Mouse (Mus musculus) adrenal gland, adult (tissue): ENCODE results near the gene Tead2.
A peak's percentile ranks its signal among the peaks of the same experiment; 100 is the strongest.

Experiments used
- DNase-seq, 2 experiments: peaks; one replicate each; pipeline ENCODE4 v3.0.0; 2022 to 2023; ENCODE audit warnings: low spot score in 1 of 2; ENCODE audit not compliant: inconsistent age in 2 of 2

The Tead2 gene

DNA sequence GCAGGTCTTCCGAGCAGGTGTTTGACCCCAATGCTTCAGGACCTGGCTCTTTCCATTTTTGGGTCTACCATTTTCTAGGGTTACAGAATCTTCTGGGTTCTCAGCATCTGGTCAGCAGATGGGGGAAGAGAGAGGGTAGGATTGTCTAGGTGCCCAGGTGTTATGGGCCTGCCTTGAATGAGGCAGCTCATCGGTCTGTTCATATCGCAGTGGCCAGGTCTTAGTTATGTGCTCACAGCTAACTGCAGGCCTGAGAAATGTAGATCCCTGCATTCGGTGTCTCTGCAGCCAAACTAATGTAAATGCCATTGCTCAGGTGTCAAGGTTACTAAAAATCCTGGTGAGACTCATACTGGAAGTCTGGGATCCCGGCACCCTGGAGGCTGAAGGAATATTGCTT, 10.9 kb downstream of the Tead2 start:
- DNase-seq = no peak

DNA sequence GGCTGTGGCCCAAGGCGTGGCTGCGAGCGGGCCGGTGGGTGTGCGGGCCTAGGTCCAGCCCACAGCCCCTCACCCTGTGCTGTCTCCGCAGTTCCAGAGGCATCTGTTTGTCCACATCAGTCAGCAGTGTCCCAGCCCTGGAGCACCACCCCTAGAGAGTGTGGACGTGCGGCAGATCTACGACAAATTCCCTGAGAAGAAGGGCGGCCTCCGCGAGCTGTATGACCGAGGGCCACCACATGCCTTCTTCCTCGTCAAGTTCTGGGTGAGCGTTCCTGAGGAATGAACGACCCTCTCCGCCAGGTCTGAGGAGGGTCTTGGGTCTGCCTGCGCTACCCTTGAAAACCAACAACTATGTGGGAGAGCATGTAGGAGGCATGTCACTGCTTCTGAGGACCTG, 13.0 kb downstream of the Tead2 start:
- no peak for DNase-seq

DNA sequence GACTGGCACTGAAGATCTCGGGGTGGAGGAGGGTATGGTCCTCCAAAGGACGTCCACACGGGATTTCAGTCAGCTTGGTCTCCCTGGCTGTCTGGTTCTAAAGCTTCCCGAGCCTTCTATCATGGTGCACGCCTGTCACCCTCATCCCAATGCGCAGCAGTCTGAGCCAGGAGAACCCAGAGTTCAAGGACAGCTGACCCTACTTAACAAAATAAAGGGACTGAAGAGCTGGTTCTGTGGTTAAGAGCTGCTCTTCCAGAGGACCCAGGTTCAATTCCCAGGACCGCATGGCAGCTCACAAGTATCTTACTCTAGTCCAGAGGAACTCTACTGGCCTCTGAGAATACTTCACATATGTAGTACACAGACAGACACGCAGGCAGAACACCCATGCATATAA, 13.5 kb downstream of the Tead2 start:
- DNase-seq = no peak

DNA sequence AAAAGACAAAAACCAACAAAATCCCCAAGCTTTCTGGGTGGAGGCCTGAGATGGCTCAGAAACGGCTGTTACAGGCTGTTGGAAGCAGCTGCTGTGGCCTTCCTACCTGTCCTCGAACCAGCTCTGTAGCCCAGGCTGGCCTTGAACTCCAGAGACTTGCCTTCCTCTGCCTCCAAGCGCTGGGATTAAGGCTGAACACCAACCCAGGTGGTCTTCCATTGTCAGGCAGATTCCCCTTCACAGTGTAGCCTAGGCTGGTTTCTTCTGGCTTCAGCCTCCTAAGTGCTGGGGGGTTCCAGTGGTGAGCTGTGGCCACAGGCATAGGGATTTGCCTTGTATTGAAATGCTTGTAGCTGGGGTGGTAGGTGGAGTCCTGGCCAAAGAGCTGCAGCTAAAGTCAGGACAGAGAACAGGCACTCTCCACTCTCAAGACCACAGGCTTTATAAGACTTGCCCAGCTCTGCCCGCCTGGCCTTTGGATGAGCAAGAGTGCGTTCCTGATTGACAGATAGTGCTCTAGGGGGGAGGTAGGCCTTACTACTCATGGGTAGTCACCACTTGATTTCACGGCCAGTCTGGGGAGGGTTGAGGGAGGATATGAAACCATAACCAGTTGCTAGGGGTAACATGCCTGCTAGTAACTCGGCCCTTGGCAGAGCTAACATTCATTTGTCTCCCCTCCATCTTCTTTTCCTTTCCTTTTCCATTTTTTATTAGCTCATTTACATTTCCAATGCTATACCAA, 14.1 kb downstream of the Tead2 start:
- no peak for DNase-seq

DNA sequence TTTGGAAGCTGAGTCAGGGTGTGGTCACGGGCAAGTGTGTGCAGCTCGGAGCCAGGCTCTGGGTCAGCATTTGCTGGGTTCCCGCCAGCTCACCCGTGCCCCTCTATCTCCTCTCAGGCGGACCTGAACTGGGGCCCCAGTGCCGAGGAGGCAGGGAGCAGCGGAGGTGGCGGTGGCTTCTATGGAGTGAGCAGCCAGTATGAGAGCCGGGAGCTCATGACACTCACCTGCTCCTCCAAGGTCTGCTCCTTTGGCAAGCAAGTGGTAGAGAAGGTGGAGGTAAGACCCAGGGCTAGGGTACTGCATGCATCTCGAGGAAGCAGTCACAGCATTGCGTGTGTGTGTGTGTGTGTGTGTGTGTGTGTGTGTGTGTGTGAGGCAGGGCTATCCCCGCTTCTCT, 15.6 kb downstream of the Tead2 start:
- DNase-seq = no peak

DNA sequence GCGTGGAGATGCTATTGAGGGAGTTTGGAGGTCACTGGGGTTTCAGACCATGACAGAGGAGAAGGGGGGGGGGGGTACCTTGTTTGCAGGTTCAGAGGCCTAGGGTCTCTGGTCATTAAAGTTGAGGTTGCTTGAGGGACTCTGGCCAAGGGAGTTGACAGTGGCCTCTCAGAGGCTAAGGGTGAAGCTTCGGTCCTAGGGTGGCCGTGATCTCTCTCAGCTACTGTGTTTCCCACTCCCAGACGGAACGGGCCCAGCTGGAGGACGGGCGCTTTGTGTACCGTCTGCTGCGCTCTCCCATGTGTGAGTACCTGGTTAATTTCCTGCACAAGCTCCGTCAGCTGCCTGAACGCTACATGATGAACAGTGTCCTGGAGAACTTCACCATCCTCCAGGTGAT, 16.4 kb downstream of the Tead2 start:
- no peak for DNase-seq

DNA sequence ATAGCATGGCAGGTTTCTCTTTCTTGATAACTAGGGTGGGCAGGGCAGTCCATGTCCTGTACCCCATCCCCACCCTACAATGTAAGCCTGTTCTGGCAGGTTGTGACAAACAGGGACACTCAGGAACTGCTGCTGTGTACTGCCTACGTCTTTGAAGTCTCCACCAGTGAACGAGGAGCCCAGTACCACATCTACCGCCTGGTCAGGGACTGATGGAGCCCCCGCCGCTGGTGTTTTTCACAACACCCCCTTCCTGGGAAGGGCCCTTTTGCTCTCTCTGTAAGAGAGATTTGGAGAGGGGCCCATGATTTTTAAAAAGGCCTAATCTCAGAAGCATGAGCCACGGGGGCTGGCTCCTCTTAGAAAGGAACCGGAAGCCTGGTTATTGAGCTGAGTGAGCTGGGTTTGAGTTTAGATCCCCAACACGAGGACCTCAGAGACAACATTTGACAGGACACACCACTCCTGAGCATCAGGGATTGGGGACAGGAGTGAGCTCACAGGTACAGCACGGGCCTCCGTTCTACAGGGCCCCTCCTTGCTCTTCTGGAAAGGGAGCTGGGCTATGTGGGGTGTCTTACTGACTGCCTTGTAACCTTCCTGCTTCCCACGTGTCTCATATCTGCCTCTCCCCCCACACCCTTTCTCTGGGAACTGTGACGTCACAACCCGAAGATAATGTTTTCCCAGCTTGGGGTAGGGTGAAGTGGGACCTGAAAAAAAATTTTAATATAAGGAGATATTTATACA, 17.3 kb downstream of the Tead2 start:
- no peak for DNase-seq

DNA sequence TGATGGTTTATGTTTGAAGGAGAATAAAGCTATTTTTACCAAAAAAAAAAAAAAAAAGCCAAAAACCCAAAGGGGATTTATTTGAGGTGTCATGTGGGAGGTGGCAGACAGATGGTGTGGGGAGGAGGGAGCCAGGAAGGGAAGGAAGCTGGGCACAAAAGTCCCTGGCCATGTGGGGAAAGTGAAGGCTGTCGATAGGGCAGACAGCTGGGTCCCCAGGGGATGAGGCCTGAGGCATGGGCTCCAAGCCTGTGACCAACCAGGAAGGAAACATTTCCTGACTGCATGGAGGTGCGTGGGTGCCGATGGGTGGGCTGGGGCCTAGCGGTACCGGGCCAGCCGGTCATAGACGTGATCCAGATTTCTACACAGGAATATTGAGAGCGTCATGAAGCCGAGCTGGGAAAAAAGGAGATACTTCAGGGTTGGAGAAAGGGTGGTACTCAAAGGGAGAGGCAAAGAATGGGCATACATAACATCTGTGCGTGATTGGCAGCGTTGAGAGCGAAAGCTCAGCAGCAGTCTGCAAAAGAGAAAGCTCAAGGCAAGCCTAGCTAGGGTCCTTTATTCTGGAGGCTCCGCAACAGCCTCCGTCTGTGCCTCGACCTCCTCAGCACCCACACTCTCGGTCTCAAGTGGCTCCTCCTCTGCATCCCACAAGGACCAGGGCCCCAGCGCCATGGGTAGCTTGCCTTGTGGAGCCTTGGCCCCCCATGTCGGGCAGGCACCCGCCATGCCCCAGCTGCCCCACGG, 18.2 kb downstream of the Tead2 start:
- DNase-seq = peak in 1 of 2 experiments; percentile 36

DNA sequence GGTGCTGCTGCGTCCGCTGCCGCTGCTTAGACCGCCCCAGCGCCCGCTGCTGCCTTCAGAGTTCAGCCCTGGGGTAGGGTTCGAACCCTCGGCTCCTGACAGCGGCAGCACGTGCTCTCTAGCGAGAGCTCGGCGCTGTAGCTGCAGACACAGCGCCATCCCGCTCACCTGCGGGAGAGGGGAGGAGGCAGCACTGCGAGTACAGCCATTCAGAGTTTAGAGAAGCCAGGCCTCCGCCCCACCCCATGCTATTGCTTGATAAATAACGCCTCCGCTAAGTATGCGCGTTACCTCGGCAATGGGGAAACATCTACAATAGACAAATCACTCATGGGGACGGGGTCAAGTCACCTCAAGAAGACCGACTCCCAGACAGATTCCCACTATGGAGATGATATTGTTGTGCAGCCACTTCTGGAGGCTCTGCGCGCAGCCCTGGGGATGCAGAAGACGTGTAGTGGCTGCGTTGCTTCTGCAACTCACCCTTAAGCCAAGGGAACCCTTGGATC, 18.8 kb downstream of the Tead2 start:
- DNase-seq = no peak

DNA sequence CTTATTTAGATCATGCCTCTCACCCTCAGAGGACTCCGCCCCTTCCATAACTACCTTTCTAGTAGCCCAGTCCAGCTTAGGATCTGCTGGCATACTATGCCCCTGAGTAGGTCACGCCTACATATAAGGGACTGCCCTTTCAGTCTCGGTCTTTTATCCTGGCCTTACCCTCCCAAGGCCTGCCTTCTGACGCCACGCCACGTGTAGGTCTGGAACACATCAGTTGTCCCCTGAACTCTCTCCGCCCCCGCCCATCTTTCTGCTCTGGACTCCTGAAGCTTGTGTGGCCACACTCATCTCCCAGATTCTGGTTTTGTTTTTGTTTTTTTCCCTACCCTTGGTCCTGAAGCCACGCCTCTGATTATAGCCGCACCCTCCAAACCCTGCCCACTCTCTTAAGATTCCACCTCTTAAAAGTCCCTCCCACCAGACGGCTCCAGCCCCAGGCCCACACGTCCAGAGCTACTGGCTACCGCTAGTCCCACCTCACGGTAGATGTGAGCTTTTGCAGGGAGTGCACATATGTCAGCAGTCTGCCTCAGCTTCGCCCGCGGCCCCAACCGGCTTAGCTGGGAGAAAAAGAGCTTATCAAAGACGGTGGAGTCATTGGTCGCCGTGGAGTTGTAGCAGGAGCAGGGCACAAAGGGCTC, 19.5 kb downstream of the Tead2 start:
- DNase-seq = peak; percentile 36 to 75

DNA sequence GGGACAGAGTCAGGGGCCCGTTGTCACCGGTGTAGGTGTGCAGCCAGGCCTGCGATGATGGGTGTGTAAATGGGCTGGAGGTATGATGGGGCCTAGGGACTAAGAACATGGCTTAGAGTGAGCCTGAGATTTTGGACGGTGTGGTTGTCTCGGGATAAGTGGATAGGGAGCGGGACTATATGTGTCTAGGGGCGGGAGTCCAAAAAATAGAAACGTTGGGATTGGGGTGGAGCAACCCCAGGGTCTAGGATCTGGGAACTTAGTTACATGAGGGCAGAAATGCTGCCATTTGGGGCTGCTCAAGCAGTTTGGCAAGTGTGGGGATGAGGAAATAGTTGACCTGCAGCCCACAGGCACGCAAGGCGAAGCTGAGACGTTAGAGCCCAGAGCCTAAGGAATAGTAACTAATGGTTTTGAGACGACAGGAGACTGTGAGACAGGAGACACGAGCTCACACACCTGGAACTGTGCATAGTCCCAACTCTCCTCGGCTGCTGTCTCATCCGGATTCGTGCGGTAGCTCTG, 20.2 kb downstream of the Tead2 start:
- DNase-seq = peak in 1 of 2 experiments; percentile 35

DNA sequence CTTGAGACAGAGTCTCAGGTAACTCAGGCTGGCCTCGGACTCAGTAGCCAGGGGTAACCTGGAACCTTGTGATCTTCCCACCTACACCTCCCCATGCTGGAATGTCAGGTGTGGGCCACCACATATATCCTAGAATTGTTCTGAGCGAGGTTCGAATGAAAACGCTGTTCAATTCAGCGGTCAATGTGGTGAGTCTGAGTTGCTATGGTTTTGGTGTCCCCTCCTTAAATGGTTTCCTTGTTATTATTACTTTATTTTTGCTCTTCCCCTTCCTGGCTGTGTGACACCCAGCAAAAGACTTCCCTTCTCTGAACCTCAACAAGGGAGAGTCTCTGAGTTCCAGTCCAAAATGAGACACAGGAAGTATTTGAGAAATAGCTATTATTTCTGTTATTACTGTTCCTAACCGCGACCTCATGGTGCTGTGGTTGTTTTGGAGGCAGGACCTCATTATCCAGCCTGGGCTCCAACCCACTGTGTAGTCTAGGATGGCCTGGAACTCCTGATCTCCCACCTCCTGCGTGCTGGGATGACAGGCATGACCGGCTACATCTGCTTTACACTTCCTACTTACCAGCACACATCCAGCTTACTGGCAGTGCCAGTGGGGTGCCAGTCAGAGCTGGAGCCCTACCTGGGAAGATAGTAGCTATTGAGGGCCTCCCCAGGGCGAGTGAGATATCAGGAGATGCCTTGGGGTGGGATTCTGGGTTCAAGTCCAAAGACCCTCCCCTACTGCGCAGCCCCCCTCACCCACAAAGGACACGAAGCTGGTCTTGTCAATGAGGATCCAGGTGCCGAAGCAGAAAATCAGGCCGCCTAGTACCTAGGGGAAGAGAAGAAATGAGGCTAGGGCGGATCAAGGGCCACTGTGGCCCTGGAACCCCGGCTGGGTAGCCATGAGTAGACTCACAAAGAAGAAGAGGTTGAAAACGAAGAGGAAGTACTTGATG, 22.5 kb downstream of the Tead2 start:
- no peak for DNase-seq

DNA sequence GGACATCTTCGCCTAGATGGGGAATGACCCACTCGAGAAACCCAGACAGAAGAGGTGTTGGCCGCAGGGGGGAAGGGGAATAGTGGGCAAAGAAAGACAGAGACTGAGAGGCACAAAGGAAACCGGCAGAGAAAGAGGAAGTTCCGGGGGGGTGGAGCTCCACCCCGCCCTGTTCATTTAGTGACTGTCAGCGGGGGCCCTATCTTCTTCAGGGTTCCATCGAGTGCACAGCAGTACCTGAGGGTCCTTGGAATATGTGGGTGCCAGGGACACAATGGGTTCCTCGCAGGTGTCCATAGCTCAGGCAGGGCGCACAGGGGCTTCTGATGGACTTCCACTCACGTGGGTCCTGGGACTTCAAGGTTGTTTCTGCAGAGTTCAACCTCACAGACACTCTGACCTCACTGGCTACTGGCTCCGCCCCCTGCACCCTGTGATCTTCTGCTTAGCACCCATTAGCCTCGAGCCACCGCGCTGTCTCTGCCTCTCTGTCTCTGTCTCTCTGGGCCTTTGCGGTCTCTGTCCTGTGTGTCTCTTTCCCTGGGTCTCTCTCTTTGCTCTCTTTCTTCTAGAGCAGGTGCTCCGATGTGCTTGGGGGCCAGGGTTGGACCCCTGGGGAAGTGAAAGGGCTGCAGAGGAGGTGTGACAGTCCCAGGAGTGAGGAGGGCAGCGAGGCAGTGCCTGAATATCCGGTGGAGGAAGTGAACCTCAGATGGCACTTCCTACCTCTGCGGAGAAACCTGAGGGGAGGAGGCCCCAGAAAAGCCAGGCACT, 23.4 kb downstream of the Tead2 start, which contains the start of gene Cd37:
Gene Cd37, minus strand, starts transcription at position 393 of the 774 bp plus-strand sequence.
- peak in 1 of 2 experiments; percentile 46 for DNase-seq

DNA sequence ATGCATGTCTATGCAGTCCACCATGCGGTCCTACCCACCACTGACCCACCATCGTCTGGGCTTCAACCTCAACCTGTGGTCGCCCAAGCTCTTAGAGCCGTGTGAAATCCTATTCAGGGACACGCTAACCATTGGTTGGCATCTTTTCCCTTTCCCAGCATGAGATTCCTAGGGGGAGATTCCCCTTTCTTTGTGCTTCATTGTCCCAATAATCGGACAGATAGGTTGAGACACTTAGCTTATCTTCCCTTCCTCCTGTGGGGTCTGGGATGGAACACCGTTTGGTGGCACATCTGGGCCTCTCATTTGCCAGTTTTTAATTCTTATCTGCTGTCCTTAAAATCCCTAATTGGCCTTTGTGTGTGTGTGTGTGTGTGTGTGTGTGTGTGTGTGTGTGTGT, 24.6 kb downstream of the Tead2 start:
- no peak for DNase-seq

DNA sequence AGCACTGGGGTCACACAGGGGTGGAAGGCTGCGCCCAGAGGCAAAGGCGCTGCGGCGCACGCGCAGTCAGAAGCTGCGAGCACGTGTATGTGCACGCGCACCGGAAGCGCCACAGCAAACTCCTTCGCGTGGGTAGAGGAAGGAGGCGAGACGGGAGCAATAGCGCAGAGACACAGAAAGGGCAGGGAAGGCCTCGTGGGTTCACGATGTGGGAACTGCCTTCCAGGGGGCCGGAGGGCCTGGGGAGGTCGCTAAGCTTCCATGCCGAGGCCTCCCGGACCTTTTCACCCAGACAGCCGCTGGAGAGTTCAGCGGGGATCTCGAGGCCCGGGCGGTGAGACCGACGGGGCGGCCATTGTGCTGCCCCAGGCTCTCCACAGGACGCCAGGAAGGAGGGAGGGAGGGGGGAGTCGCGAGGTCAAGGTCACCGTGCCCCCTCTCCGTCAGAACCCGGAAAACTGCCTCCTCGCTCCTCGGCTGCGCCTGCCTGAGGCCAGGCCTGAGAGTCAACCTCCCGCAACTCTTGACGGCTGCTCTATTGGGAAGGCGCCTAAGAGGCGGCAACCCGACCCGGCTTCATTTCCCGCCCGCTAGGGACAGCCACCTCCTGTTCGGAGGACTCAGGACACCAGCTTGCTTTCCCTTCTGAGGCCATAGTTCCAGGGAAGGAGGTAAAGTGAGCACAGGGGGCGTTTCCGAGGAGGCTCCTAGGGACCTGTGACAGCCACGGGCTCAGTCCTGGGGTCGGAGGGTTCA, 25.3 kb downstream of the Tead2 start, which contains the start of gene Slc6a16:
Gene Slc6a16, plus strand, starts transcription at position 453 of the 756 bp plus-strand sequence.
- DNase-seq = peak; percentile 28 to 44

DNA sequence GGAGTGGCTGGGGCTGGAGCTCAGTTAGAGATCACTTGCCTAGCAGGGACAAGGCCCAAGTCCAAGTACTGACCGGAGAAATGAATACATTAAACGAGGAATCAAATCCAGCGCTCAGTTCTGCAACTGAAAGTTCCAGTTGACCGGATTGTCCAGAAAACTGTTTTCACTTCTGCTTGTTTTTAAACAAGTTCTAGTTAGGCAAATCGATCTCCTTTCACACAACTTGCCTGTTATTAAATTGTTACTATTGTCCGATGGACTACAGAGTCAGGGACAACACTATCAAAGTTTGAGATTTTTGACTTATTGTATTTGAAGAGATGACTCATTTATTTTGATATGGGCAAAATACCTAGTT, 25.8 kb downstream of the Tead2 start:
- DNase-seq = no peak

DNA sequence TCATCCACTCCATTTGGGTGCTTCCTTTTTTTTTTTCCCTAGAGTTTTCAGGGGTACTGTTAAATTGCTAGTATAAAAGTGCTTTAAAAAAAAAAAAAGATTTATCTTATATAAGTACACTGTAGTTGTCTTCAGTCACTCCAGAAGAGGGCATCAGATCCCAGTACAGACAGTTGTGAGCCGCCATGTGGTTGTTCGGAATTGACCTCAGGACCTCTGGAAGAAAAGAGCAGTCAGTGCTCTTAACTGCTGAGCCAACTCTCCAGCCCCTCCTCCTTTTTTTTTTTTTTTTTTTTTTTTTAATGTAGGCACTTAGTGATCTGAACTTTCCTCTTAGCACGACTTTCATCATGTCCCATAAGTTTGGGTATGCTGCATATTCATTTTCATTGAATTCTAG, 32.1 kb downstream of the Tead2 start:
- no peak for DNase-seq

DNA sequence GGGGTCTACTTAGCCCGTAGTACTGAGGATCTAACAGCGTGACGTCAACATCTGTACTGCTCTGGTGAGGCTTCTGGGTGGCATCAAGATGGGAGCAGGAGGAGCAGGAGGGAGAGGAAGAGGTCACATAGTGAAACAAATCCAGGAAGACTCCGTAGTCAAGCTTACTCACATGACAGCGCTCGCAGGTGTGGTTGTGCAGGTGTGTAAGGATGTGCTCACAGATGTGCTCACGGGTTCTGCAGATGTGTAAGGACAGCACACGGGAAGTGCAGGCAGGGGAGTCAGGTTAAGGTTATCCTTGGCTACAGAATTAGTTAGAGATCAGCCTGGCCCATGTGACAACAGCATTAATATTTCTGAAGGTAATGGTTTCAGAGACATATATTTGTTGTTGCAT, 38.3 kb downstream of the Tead2 start:
- DNase-seq = no peak
